Mouse (Mus musculus) hindbrain, embryonic 13.5 days (tissue): ENCODE measurements at regions not wholly inside any gene's neighbourhood (a gene's known extent, or its start where the extent isn't known, plus 50 kb on each side); places are given as distances from the start of the nearest gene placed in this dataset.

Experiments
- ATAC-seq: fragments of 200-750 bp; cut with Nextera tagmentation; 2 replicates; pipeline ENCODE4 v1.8.0; 2017; ENCODE audit warnings: moderate TSS enrichment; ENCODE audit not compliant: low FRiP score
- H3K27ac ChIP-seq: fragments of 300-500 bp; sonication (generic); 2 replicates; pipeline ENCODE4 v1.5.1; 2015; ENCODE audit warnings: inconsistent platforms, mild to moderate bottlenecking, moderate library complexity
- H3K27me3 ChIP-seq: fragments of 300-500 bp; sonication (generic); 2 replicates; pipeline ENCODE4 v1.6.1; 2015; ENCODE audit warnings: mild to moderate bottlenecking, inconsistent platforms
- H3K36me3 ChIP-seq: fragments of 300-500 bp; sonication (generic); 2 replicates; pipeline ENCODE4 v1.6.1; 2015; ENCODE audit warnings: mild to moderate bottlenecking, inconsistent platforms
- H3K4me1 ChIP-seq: fragments of 300-500 bp; sonication (generic); replicated peaks from 2 replicates; pipeline ENCODE4 v1.6.1; 2015; ENCODE audit warnings: inconsistent platforms
- H3K4me2 ChIP-seq: fragments of 300-500 bp; sonication (generic); 2 replicates; pipeline ENCODE4 v1.6.1; 2015; ENCODE audit warnings: inconsistent platforms, mild to moderate bottlenecking, moderate library complexity
- H3K4me3 ChIP-seq: fragments of 300-500 bp; sonication (generic); 2 replicates; pipeline ENCODE4 v1.5.1; 2015; ENCODE audit warnings: mild to moderate bottlenecking, inconsistent platforms
- H3K9ac ChIP-seq: fragments of 300-500 bp; sonication (generic); 2 replicates; pipeline ENCODE4 v1.6.1; 2015; ENCODE audit warnings: mild to moderate bottlenecking, inconsistent platforms
- H3K9me3 ChIP-seq: fragments of 300-500 bp; sonication (generic); 2 replicates; pipeline ENCODE4 v1.6.1; 2016; ENCODE audit warnings: inconsistent platforms
- WGBS: fragments of 180-500 bp; shearing (Covaris S2); methylation state at CpG from one replicate; pipeline ENCODE4 v1.1.7; 2015; 5-methylcytosine and 5-hydroxymethylcytosine counted together

DNA sequence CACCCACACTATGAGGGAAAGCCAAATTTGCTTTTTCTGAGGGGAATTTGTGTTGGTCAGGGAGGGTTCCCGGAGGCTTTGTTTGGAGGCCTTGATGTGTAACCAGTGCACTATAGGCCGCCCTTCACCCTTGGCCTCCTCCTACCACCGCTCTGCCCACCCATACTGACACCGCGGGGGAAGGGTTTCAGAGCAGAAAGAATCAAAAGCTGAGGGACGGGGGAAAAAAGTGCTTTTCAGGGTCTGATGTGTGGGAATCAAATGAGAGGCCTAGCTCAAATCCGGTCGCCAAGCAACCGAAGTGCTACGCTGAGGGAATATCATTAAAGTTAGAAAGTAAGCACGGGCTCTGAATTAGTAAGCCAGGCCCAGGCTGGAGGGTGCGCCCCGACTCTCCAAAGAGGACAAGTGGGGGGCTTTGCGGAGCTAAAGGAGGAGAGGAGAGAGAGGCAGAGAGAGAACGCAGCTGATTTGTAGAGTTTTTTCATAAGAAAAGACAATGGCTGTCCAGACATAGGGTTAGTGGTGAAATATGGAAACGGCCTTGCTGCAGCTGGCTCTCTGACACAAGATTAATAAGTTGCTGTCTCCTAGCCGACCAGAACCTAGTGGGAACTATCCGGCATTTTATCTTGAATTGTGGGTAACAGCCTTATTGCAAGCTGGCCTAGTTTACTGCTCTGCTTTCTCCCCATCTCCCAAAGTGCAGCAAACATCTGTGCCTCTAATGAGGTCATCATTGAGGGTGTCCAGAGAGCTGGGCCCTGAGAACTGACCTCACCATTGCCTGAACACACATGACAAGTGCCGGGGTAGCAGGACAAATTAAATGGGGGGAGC is 438.3 kb downstream of the Sox2 start:
- Histone ChIP-seq H3K9me3 (no peaks in the 10 kb centered on the region), H3K4me1 (peaks cover 55% of the 10 kb centered on the region), H3K4me2 (peak overlapping the region; percentile 15; the same call in 1 of the 2 replicates), H3K4me3 (no peak overlapping the region), H3K9ac (no peak overlapping the region), H3K36me3 (no peaks in the 10 kb centered on the region), H3K27me3 (no peaks in the 10 kb centered on the region), H3K27ac (peak overlapping the region; percentile 82)
- WGBS = 9% methylated on average over 19 of the region's 19 CpGs
- ATAC-seq = peak; percentile 85

DNA sequence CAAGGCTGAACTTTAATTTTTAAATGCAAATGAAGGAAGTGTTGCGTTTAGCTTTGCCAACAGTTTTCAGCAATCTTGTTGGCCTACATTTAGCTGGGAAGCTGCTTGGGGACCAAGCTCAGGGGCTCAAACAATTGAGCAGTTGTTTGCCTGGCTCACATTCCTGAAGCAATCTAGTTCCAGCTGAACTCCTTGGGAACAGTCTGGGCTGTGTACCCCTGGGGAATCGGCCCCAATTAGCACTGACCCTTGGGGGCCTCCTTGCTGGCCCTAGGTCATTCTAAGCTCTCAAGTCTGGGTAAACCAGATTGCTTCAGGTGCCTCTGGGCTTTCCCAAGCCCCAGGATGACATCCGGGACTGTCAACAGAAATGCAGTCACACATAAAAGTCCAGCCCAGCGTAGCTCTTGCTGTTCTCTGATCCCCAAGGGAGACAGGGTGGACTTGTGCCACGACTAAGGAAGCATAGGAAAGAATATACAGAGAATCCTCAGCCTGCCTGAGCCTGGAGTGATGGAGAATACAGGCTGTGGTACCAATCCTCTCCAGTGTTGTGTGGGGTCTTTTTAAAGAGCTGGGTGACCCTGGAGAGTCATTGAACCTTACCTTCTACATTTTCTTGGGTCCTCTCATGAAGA is 440.4 kb downstream of the Sox2 start:
- peak; percentile 60 for ATAC-seq
- Histone ChIP-seq H3K27ac (peak overlapping the region; percentile 82), H3K4me2 (no peak overlapping the region), H3K27me3 (no peaks in the 10 kb centered on the region), H3K9ac (no peak overlapping the region), H3K9me3 (no peaks in the 10 kb centered on the region), H3K36me3 (no peaks in the 10 kb centered on the region), H3K4me1 (peaks cover 35% of the 10 kb centered on the region), H3K4me3 (no peak overlapping the region)
- WGBS = 29% methylated on average over 5 of the region's 5 CpGs

DNA sequence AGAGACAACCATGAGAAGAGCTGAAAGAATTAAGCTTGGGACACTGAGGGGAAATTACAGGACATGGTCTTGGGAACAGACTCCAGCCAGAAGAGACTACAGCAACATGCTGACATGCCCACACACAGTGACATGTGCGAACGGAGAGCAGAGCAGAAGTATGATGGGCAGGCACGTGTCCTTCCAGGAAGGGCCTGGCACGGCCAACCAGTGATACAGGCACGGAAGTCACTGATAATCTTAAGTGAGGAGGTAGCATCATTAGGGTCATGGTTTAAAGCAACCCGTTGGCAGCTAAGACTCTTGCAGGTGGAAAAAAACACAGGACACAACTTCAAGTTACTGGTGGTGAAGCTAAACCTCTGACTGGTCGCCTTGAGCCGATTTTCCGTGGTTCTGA is 442.8 kb downstream of the Sox2 start:
- Histone ChIP-seq H3K36me3 (no peaks in the 10 kb centered on the region), H3K27me3 (no peaks in the 10 kb centered on the region), H3K9ac (no peak overlapping the region), H3K27ac (no peak overlapping the region), H3K4me3 (no peak overlapping the region), H3K9me3 (no peaks in the 10 kb centered on the region), H3K4me2 (no peak overlapping the region), H3K4me1 (peaks cover 25% of the 10 kb centered on the region)
- ATAC-seq = no peak
- WGBS = 94% methylated on average over 9 of the region's 9 CpGs

DNA sequence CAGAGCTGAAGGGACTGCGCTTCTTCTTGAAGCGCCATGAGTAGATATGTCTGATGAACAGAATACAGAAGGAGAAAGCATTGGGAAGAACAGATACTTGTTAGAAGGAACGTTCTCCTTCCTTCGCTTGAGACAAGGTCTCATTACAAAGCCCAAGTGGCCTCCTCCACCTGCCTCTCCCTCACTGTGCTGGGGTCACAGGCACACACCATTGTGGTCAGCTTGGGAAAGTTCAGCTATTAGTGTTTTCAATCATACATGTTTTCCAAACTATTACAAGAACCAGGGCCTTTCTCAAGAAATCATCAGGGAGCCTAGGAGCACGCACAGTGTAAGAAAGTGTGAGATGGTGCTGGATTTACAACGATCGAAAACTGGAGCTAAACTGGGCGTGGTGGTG is 445.0 kb downstream of the Sox2 start:
- H3K27me3 ChIP-seq = no peaks in the 10 kb centered on the region
- no peaks in the 10 kb centered on the region for H3K36me3 ChIP-seq
- 95% methylated on average over 8 of the region's 8 CpGs for WGBS
- no peaks in the 10 kb centered on the region for H3K9me3 ChIP-seq
- peaks cover 7% of the 10 kb centered on the region for H3K4me1 ChIP-seq
- no peak for ATAC-seq
- H3K27ac ChIP-seq = no peak overlapping the region
- no peak overlapping the region for H3K4me2 ChIP-seq
- no peak overlapping the region for H3K4me3 ChIP-seq
- H3K9ac ChIP-seq = no peak overlapping the region

DNA sequence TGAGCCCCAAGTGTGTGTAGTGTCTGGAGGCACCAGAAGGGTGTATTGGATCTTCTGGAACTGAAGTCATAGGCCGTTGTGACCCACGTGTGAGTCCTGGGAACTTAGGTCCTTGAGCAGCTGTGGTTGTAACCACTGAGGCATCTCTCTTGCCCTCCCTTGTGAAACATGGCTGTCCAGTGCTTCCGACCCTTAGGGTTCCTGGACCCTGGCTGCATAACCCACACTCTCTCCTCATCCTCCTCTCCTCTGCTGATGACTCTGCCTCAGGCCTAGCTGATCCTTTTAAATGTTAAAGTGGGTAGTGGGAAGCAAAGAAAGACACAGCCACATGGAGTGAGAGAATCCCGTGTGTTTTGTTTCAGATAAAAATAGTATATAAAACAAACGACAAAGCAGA is 446.2 kb downstream of the Sox2 start:
- Histone ChIP-seq H3K9me3 (no peaks in the 10 kb centered on the region), H3K27me3 (no peaks in the 10 kb centered on the region), H3K4me3 (no peak overlapping the region), H3K4me2 (no peak overlapping the region), H3K9ac (no peak overlapping the region), H3K36me3 (no peaks in the 10 kb centered on the region), H3K27ac (no peak overlapping the region), H3K4me1 (peaks cover 5% of the 10 kb centered on the region)
- WGBS = 90% methylated on average over 5 of the region's 5 CpGs
- no peak for ATAC-seq

DNA sequence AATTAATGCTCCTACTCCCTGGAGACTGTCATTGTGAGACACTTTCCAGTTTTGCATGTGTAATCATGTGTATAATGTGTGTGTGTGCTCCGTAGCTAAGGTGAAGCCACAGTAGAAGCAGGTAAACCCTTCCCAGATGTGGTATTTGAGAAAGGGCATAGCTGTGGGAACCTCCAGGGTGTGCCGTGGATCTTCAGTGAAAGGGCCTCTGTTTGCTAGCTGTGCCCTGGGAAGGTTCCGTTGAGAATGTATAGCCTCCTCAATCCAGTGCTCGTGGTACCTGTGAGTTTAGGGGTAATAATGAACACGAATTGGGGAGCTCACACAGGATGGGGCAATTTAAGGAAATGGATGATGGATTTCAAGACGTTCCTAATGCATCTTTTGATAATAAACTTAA is 447.6 kb downstream of the Sox2 start:
- WGBS = 88% methylated on average over 6 of the region's 6 CpGs
- no peak overlapping the region for H3K4me3 ChIP-seq
- no peaks in the 10 kb centered on the region for H3K9me3 ChIP-seq
- no peak overlapping the region for H3K27ac ChIP-seq
- H3K9ac ChIP-seq = no peak overlapping the region
- H3K4me1 ChIP-seq = peaks cover 16% of the 10 kb centered on the region
- H3K27me3 ChIP-seq = peaks cover under 1% of the 10 kb centered on the region; the same call in 1 of the 2 replicates
- no peaks in the 10 kb centered on the region for H3K36me3 ChIP-seq
- H3K4me2 ChIP-seq = no peak overlapping the region
- ATAC-seq = no peak

DNA sequence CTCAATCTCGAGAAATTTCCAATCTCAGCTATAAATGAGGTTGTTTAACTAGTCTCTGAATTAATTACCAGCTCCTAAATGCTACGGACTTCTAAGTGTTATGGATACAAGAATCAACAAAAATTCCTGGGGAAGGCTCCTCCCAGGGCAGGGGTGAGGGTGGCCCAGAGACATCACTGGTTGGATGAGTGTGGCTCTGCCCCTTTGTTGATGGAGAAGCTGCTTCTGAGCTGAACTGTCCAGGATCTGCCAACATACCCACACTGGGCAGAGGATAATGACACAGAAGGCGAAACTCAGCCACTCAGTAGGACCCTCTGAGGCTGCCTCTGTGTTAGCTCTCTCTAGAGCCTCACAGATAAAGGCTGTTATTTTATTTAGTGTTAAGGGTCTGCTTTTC is 449.0 kb downstream of the Sox2 start:
- Histone ChIP-seq H3K36me3 (no peaks in the 10 kb centered on the region), H3K9ac (no peak overlapping the region), H3K27ac (no peak overlapping the region), H3K4me1 (peaks cover 20% of the 10 kb centered on the region), H3K27me3 (peaks cover 9% of the 10 kb centered on the region), H3K4me2 (no peak overlapping the region), H3K9me3 (no peaks in the 10 kb centered on the region), H3K4me3 (no peak overlapping the region)
- no peak for ATAC-seq
- WGBS = 69% methylated on average over 3 of the region's 3 CpGs

DNA sequence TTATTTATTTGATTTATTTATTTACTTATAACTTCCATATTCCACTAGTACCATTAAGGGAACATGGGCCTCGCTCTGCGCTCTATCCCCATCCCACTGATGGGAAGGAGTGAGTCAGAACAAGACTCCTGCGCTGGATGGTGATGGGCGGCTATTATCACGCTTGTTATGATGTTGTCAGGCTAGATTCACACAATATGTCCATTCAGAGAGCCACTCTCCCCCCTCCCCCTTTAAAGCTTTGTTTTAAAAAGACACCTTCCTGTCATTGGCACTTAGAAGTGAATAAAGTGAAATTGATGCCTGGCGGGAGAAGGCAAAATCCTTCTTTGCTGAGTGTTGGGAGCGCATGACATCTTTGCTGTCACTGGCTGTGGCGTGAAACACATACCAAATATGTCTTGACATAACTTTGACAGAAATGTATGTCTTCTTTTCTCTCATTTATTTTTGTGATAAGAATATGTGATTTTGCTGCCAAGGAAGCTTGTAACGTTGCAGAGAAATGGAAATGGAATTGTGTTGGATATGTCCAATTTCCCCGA is 449.7 kb downstream of the Sox2 start:
- Histone ChIP-seq H3K36me3 (no peaks in the 10 kb centered on the region), H3K27me3 (peaks cover 14% of the 10 kb centered on the region), H3K27ac (no peak overlapping the region), H3K9ac (no peak overlapping the region), H3K4me2 (no peak overlapping the region), H3K9me3 (no peaks in the 10 kb centered on the region), H3K4me3 (no peak overlapping the region), H3K4me1 (peaks cover 22% of the 10 kb centered on the region)
- 51% methylated on average over 10 of the region's 10 CpGs for WGBS
- ATAC-seq = no peak

DNA sequence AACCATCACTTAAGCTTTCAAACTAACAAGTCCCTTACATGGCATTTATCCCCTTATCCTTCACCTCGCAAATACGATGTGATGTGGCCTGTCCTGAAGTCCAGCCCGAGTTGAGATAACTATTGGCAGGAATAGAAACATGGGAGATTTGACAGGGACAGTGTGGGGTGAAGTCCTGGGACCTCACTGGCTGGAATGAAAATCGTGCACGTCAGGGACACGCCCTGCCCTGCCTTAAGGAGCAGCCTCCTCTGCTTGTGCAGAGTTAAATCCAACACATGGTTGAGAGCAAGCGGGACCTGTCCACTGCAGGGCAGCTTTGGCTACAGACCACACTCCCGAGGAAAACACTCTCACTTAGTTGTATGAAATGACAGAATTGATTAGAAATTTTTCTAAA is 451.1 kb downstream of the Sox2 start:
- peak overlapping the region; percentile 0; the same call in 1 of the 2 replicates for H3K27ac ChIP-seq
- no peak overlapping the region for H3K9ac ChIP-seq
- peaks cover 19% of the 10 kb centered on the region for H3K27me3 ChIP-seq
- no peaks in the 10 kb centered on the region for H3K9me3 ChIP-seq
- 71% methylated on average over 8 of the region's 8 CpGs for WGBS
- H3K36me3 ChIP-seq = no peaks in the 10 kb centered on the region
- no peak overlapping the region for H3K4me2 ChIP-seq
- H3K4me3 ChIP-seq = no peak overlapping the region
- no peak for ATAC-seq
- H3K4me1 ChIP-seq = peaks cover 36% of the 10 kb centered on the region

DNA sequence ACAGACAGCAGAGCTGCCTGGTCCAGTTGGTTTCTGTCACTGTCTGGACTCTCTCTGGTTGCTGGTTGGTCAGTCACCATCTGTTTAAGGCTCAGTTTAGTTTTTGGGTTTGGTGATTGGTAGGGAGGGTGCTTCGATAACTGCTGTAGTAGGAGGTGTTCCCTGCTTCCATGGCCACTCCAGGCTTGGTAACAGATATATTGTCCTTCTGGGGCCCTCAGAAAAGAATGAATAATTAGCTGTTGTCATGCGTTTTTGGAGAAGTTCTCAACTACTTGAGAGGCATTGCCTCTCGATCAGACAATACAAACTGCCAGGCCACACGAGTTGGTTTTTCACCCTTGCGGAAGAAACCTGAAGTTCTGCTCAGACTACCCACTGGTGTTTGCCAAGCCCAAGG is 451.7 kb downstream of the Sox2 start:
- Histone ChIP-seq H3K27ac (peak overlapping the region; percentile 60; the same call in 1 of the 2 replicates), H3K9me3 (no peaks in the 10 kb centered on the region), H3K4me2 (no peak overlapping the region), H3K9ac (no peak overlapping the region), H3K27me3 (peaks cover 19% of the 10 kb centered on the region), H3K4me1 (peaks cover 38% of the 10 kb centered on the region), H3K4me3 (no peak overlapping the region), H3K36me3 (no peaks in the 10 kb centered on the region)
- WGBS = 25% methylated on average over 5 of the region's 5 CpGs
- no peak for ATAC-seq

DNA sequence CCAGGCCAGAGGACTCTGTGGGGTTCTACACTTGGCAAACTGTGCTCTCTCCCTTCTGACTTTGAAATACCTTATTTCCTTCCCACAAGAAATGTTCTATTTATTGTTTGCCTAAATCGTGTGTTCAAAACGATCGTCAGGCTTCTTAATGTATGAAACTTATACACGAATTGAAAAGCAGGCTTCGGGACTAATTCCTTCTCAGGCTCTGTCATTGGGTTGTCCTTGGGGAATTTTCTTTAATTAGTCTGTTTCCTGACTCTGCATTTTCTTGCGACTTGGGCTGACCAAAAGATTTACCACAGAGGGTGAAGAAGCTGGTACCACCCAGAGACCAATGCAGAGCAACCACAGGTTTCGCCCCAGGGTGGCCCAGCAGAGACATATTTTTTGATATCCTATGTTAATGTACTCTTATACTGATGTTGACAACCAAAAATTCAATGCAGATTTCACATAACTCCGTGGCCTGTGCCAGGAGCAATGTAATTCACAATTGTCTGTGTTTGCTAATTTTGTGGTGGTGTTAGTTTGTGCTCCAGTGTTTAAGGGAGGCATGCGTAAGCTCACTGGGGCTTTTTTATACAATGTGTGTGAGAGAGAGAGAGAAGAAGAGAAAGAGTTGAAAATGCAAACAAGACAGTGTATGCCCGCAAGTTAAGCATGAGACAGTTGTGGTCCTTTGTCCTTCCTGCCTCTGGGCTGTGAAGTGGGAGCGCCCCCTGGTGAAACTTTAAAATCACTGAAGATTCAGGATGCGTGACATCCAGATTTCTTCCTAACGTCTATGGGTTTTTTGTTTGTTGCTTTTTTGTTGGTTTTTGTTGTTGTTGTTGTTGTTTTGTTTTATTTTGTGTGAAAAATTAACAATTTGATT is 452.7 kb downstream of the Sox2 start:
- ATAC-seq = peak; percentile 64
- 0 out of 2 replicates have a peak overlapping the region, but pooled peaks have one; percentile 60 for H3K27ac ChIP-seq
- no peaks in the 10 kb centered on the region for H3K36me3 ChIP-seq
- H3K9ac ChIP-seq = no peak overlapping the region
- 21% methylated on average over 13 of the region's 13 CpGs for WGBS
- no peaks in the 10 kb centered on the region for H3K9me3 ChIP-seq
- peaks cover 19% of the 10 kb centered on the region for H3K27me3 ChIP-seq
- H3K4me3 ChIP-seq = no peak overlapping the region
- H3K4me1 ChIP-seq = peaks cover 38% of the 10 kb centered on the region
- no peak overlapping the region for H3K4me2 ChIP-seq

DNA sequence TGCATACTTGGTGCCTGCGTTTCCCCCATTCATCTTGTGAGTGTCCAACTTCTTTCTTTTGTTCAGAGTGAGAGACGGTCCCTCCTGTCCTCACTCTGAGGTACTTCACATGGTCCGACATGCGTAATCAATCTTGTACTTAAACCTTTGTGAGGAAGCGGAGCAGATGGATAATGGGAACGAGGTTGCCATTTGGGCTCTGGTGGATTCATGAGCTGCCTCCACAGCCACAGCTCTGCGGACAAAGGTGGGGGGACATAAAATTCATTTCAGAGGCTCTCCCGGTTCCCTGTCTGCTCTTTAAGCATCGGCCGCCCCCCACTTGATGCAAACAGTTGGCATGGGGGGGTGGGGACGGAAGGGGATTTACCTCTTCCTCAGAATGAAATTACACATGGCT is 454.7 kb downstream of the Sox2 start:
- 24% methylated on average over 11 of the region's 11 CpGs for WGBS
- ATAC-seq = no peak
- Histone ChIP-seq H3K4me1 (peaks cover 35% of the 10 kb centered on the region), H3K27ac (no peak overlapping the region), H3K27me3 (peaks cover 19% of the 10 kb centered on the region), H3K4me3 (no peak overlapping the region), H3K4me2 (no peak overlapping the region), H3K36me3 (no peaks in the 10 kb centered on the region), H3K9ac (no peak overlapping the region), H3K9me3 (no peaks in the 10 kb centered on the region)
